Mouse (Mus musculus) CH12.LX (cell line): ENCODE data around the gene Agfg2. TPM values are rescaled to one million over a fixed set of nuclear protein-coding genes. Genes with fewer than 3 reads are reported as not detected.

ENCODE experiments used
- DNase-seq: peaks from one replicate; pipeline ENCODE4 v3.0.0-alpha.2; 2013; ENCODE audit errors: extremely low read depth
- H3K27ac ChIP-seq: 2 replicates; pipeline ENCODE4 v1.5.1; 2012; ENCODE audit warnings: low read depth, mild to moderate bottlenecking, control low read depth, moderate library complexity; ENCODE audit not compliant: insufficient read depth
- H3K27me3 ChIP-seq: replicated peaks from 2 replicates; pipeline ENCODE3; 2012; ENCODE audit warnings: inconsistent platforms
- H3K36me3 ChIP-seq, 2 experiments: replicated peaks in 1 of 2; 2 replicates each; pipeline versions ENCODE3 to v1.6.1; 2012; ENCODE audit warnings: inconsistent platforms in 1 of 2, low read length in 1 of 2, mild to moderate bottlenecking in 1 of 2, mixed read lengths in 1 of 2, moderate library complexity in 1 of 2; ENCODE audit not compliant: control insufficient read depth in 1 of 2, insufficient read depth in 1 of 2
- H3K4me1 ChIP-seq, 2 experiments: 2 replicates each; pipeline ENCODE4 v1.6.1; 2012; ENCODE audit warnings: inconsistent platforms in 1 of 2, moderate library complexity in 1 of 2; ENCODE audit not compliant: insufficient read depth in 2 of 2, control insufficient read depth in 1 of 2
- H3K4me2 ChIP-seq: 2 replicates; pipeline ENCODE4 v1.6.1; 2012; ENCODE audit warnings: low read depth, mild to moderate bottlenecking, control low read depth; ENCODE audit not compliant: poor library complexity, insufficient read depth, severe bottlenecking
- H3K4me3 ChIP-seq, 3 experiments: fragments of 150-350 bp in 1 of 3; sonication (generic) in 1 of 3; replicated peaks in 1 of 3; 2 replicates each; pipeline versions ENCODE3 to v1.5.1; 2011 to 2012; ENCODE audit warnings: low read depth in 2 of 3, low read length in 2 of 3, mild to moderate bottlenecking in 2 of 3, moderate library complexity in 2 of 3, control low read depth in 1 of 3, improper control_type of control experiment in 1 of 3, inconsistent platforms in 1 of 3, mixed read lengths in 1 of 3; ENCODE audit not compliant: poor library complexity in 1 of 3
- H3K79me2 ChIP-seq: replicated peaks from 2 replicates; pipeline ENCODE4 v1.6.1; 2012; ENCODE audit warnings: mild to moderate bottlenecking, moderate library complexity; ENCODE audit not compliant: control insufficient read depth, poor library complexity, insufficient read depth, severe bottlenecking; ENCODE audit errors: extremely low read depth
- H3K9ac ChIP-seq: 2 replicates; pipeline ENCODE4 v1.6.1; 2012; ENCODE audit warnings: low read depth, mild to moderate bottlenecking, control low read depth, moderate library complexity; ENCODE audit not compliant: insufficient read depth
- H3K9me3 ChIP-seq: replicated peaks from 2 replicates; pipeline ENCODE3; 2012; ENCODE audit warnings: low read length, inconsistent platforms, mixed read lengths
- BHLHE40 ChIP-seq: IDR thresholded peaks from 2 replicates; pipeline ENCODE4 v1.6.1; 2011; ENCODE audit warnings: mild to moderate bottlenecking, low read depth, low read length, improper control_type of control experiment
- CHD1 ChIP-seq: IDR thresholded peaks from 2 replicates; pipeline ENCODE4 v1.6.1; 2012; ENCODE audit warnings: low read depth, low read length, improper control_type of control experiment, inconsistent platforms
- CHD2 ChIP-seq: IDR thresholded peaks from 2 replicates; pipeline ENCODE4 v1.6.1; 2011; ENCODE audit warnings: low read length, improper control_type of control experiment
- CTCF ChIP-seq, 2 experiments: IDR thresholded peaks in 1 of 2; conservative IDR thresholded peaks in 1 of 2; 2 replicates each; pipeline ENCODE4 v1.5.1; 2011 to 2012; ENCODE audit warnings: low read depth in 2 of 2, low read length in 2 of 2, improper control_type of control experiment in 1 of 2, inconsistent platforms in 1 of 2, mild to moderate bottlenecking in 1 of 2, moderate library complexity in 1 of 2
- E2F4 ChIP-seq: IDR thresholded peaks from 2 replicates; pipeline ENCODE4 v1.6.1; 2011; ENCODE audit warnings: low read depth, low read length, improper control_type of control experiment; ENCODE audit not compliant: insufficient replicate concordance
- ELF1 ChIP-seq: IDR thresholded peaks from 2 replicates; pipeline ENCODE4 v1.6.1; 2014; ENCODE audit warnings: low read depth, mild to moderate bottlenecking, inconsistent platforms, low read length, improper control_type of control experiment
- EP300 ChIP-seq: IDR thresholded peaks from 2 replicates; pipeline ENCODE4 v1.6.1; 2011; ENCODE audit warnings: low read length, improper control_type of control experiment
- ETS1 ChIP-seq: conservative IDR thresholded peaks from 2 replicates; pipeline ENCODE4 v1.6.1; 2012; ENCODE audit warnings: low read depth, mild to moderate bottlenecking, inconsistent platforms, low read length, improper control_type of control experiment, moderate library complexity
- GABPA ChIP-seq: IDR thresholded peaks from 2 replicates; pipeline ENCODE4 v1.6.1; 2012; ENCODE audit warnings: low read depth, low read length, improper control_type of control experiment, inconsistent platforms; ENCODE audit not compliant: insufficient replicate concordance
- HCFC1 ChIP-seq: IDR thresholded peaks from 2 replicates; pipeline ENCODE4 v1.6.1; 2012; ENCODE audit warnings: low read depth, mild to moderate bottlenecking, inconsistent platforms, low read length, improper control_type of control experiment
- IRF4 ChIP-seq: IDR thresholded peaks from 2 replicates; pipeline ENCODE4 v1.6.1; 2014; ENCODE audit warnings: low read depth, mild to moderate bottlenecking, inconsistent platforms, low read length, improper control_type of control experiment
- JUN ChIP-seq: IDR thresholded peaks from 2 replicates; pipeline ENCODE4 v1.6.1; 2011; ENCODE audit warnings: low read depth, mild to moderate bottlenecking, low read length, improper control_type of control experiment, moderate library complexity; ENCODE audit not compliant: insufficient read depth
- JUND ChIP-seq: conservative IDR thresholded peaks from 2 replicates; pipeline ENCODE4 v1.6.1; 2011; ENCODE audit warnings: low read depth, low read length, improper control_type of control experiment
- KAT2A ChIP-seq: IDR thresholded peaks from 2 replicates; pipeline ENCODE4 v1.6.1; 2012; ENCODE audit warnings: low read length, improper control_type of control experiment, inconsistent platforms; ENCODE audit not compliant: insufficient replicate concordance
- MAFK ChIP-seq: IDR thresholded peaks from 2 replicates; pipeline ENCODE4 v1.6.1; 2011; ENCODE audit warnings: low read length, improper control_type of control experiment; ENCODE audit not compliant: insufficient replicate concordance
- MAX ChIP-seq: IDR thresholded peaks from 2 replicates; pipeline ENCODE4 v1.6.1; 2011; ENCODE audit warnings: low read length, improper control_type of control experiment
- MAZ ChIP-seq: IDR thresholded peaks from 2 replicates; pipeline ENCODE4 v1.6.1; 2012; ENCODE audit warnings: low read depth, mild to moderate bottlenecking, inconsistent platforms, low read length, improper control_type of control experiment, moderate library complexity
- MEF2A ChIP-seq: IDR thresholded peaks from 2 replicates; pipeline ENCODE4 v1.6.1; 2014; ENCODE audit warnings: low read depth, mild to moderate bottlenecking, inconsistent platforms, low read length, improper control_type of control experiment, borderline replicate concordance
- MXI1 ChIP-seq: IDR thresholded peaks from 2 replicates; pipeline ENCODE4 v1.6.1; 2011; ENCODE audit warnings: mild to moderate bottlenecking, low read depth, low read length, improper control_type of control experiment
- MYC ChIP-seq: IDR thresholded peaks from 2 replicates; pipeline ENCODE4 v1.6.1; 2011; ENCODE audit warnings: low read depth, mild to moderate bottlenecking, improper control_type of control experiment, low read length
- NELFE ChIP-seq: IDR thresholded peaks from 2 replicates; pipeline ENCODE4 v1.6.1; 2011; ENCODE audit warnings: low read depth, low read length, improper control_type of control experiment
- NRF1 ChIP-seq: IDR thresholded peaks from 2 replicates; pipeline ENCODE4 v1.6.1; 2014; ENCODE audit warnings: low read depth, mild to moderate bottlenecking, inconsistent platforms, low read length, improper control_type of control experiment, moderate library complexity
- PAX5 ChIP-seq: IDR thresholded peaks from 2 replicates; pipeline ENCODE4 v1.6.1; 2012; ENCODE audit warnings: low read length, inconsistent platforms, mixed read lengths
- POLR2A ChIP-seq: IDR thresholded peaks from 2 replicates; pipeline ENCODE4 v1.6.1; 2011; ENCODE audit warnings: low read depth, mild to moderate bottlenecking, improper control_type of control experiment, low read length
- POLR2AphosphoS2 ChIP-seq: IDR thresholded peaks from 2 replicates; pipeline ENCODE4 v1.6.1; 2011; ENCODE audit warnings: low read depth, low read length, improper control_type of control experiment
- RAD21 ChIP-seq: IDR thresholded peaks from 2 replicates; pipeline ENCODE4 v1.6.1; 2011; ENCODE audit warnings: low read depth, mild to moderate bottlenecking, low read length, improper control_type of control experiment, moderate library complexity
- RCOR1 ChIP-seq: conservative IDR thresholded peaks from 2 replicates; pipeline ENCODE4 v1.6.1; 2012; ENCODE audit warnings: low read depth, mild to moderate bottlenecking, inconsistent platforms, low read length, improper control_type of control experiment
- SIN3A ChIP-seq: IDR thresholded peaks from 2 replicates; pipeline ENCODE4 v1.6.1; 2012; ENCODE audit warnings: low read length, improper control_type of control experiment, inconsistent platforms
- SMC3 ChIP-seq: IDR thresholded peaks from 2 replicates; pipeline ENCODE4 v1.6.1; 2011; ENCODE audit warnings: low read depth, low read length, improper control_type of control experiment
- TBP ChIP-seq: conservative IDR thresholded peaks from 2 replicates; pipeline ENCODE4 v1.6.1; 2011; ENCODE audit warnings: low read depth, low read length, improper control_type of control experiment
- TCF12 ChIP-seq: IDR thresholded peaks from 2 replicates; pipeline ENCODE4 v1.6.1; 2014; ENCODE audit warnings: low read depth, mild to moderate bottlenecking, inconsistent platforms, low read length, improper control_type of control experiment
- UBTF ChIP-seq: IDR thresholded peaks from 2 replicates; pipeline ENCODE4 v1.6.1; 2012; ENCODE audit warnings: low read depth, mild to moderate bottlenecking, inconsistent platforms, low read length, improper control_type of control experiment, moderate library complexity
- USF1 ChIP-seq: IDR thresholded peaks from 2 replicates; pipeline ENCODE4 v1.6.1; 2014; ENCODE audit warnings: low read depth, mild to moderate bottlenecking, inconsistent platforms, low read length, improper control_type of control experiment
- USF2 ChIP-seq: conservative IDR thresholded peaks from 2 replicates; pipeline ENCODE4 v1.6.1; 2011; ENCODE audit warnings: low read depth, low read length, improper control_type of control experiment
- ZC3H11A ChIP-seq: IDR thresholded peaks from 2 replicates; pipeline ENCODE4 v1.6.1; 2012; ENCODE audit warnings: low read depth, mild to moderate bottlenecking, inconsistent platforms, low read length, improper control_type of control experiment
- ZKSCAN1 ChIP-seq: IDR thresholded peaks from 2 replicates; pipeline ENCODE4 v1.6.1; 2012; ENCODE audit warnings: low read depth, inconsistent platforms, low read length, improper control_type of control experiment, borderline replicate concordance
- ZMIZ1 ChIP-seq: IDR thresholded peaks from 2 replicates; pipeline ENCODE4 v1.6.1; 2012; ENCODE audit warnings: low read depth, mild to moderate bottlenecking, inconsistent platforms, low read length, improper control_type of control experiment
- ZNF384 ChIP-seq: IDR thresholded peaks from 2 replicates; pipeline ENCODE4 v1.6.1; 2012; ENCODE audit warnings: low read depth, low read length, improper control_type of control experiment, inconsistent platforms
- dilution Hi-C: fragments of 300-500 bp; cut with MboI; formaldehyde crosslinking; loops from 2 replicates; pipeline ENCODE4 v1.14.3; 2020; ENCODE audit warnings: low sequenced_read_pairs; ENCODE audit not compliant: extremely low pct_unique_long_range_greater_than_20kb, extremely low pct_ligation_motif_present
- in situ Hi-C: fragments of 300-500 bp; cut with MboI; formaldehyde crosslinking; loops from 3 replicates; pipeline ENCODE4 v1.14.3; 2019; ENCODE audit warnings: low sequenced_read_pairs, low pct_ligation_motif_present, low pct_unique_long_range_greater_than_20kb, mixed read lengths
- polyA plus RNA-seq: library from polyadenylated mRNA; unstranded; fragments of >175 nt; gene quantifications from 2 replicates; pipeline ENCODE4 v1.2.1, GENCODE M21; 2012; ENCODE audit warnings: low read depth; ENCODE audit not compliant: insufficient read length
- total RNA-seq, 2 experiments: library from RNA; depleted of rRNA; stranded (reverse); fragments of 300-350 nt in 1 of 2; fragments of >200 nt in 1 of 2; gene quantifications; 2 replicates each; pipeline ENCODE4 v1.2.3; 2012 to 2014

Agfg2 gene
- total and polyA plus RNA-seq, 3 experiments: 8.7 to 16.7 (median 13.4) TPM

- dilution Hi-C loops (no loop called here), in situ Hi-C loops (no loop called here)
- H3K4me3 ChIP-seq: peak within 1 kb of the TSS; percentile 60 to 92 (median 74)
- TF ChIP-seq SMC3 (no peak), ELF1 (peak; percentile 95), TCF12 (peak; percentile 73; the same call in 1 of the 2 replicates), ZC3H11A (no peak), MAX (no peak; the same call in 1 of the 2 replicates), E2F4 (peak; percentile 84; the same call in 1 of the 2 replicates), JUN (no peak), MAZ (0 out of 2 replicates have a peak, but pooled peaks have one; percentile 52), RCOR1 (peak; percentile 76), CTCF (conservative IDR thresholded peaks at IDR 0.05 in 1 of 2, IDR thresholded peaks at IDR 0.05 in 1 of 2; ENCODE audit: low read depth in 2 of 2, low read length in 2 of 2) (no peak), POLR2AphosphoS2 (peak; percentile 93), RAD21 (no peak), JUND (no peak), KAT2A (peak; percentile 89), TBP (peak; percentile 82), BHLHE40 (no peak), USF1 (no peak; the same call in 1 of the 2 replicates), PAX5 (no peak), ETS1 (no peak), MAFK (peak; percentile 39; the same call in 1 of the 2 replicates), NRF1 (peak; percentile 60), IRF4 (peak; percentile 40; the same call in 1 of the 2 replicates), MXI1 (peak; percentile 54), NELFE (peak; percentile 91), CHD1 (no peak; the same call in 1 of the 2 replicates), UBTF (no peak), GABPA (peak; percentile 11; the same call in 1 of the 2 replicates), HCFC1 (peak; percentile 90), MEF2A (peak; percentile 12; the same call in 1 of the 2 replicates), ZKSCAN1 (no peak), ZMIZ1 (peak; percentile 89), SIN3A (peak; percentile 93; the same call in 1 of the 2 replicates), POLR2A (peak; percentile 83), ZNF384 (peak; percentile 46; the same call in 1 of the 2 replicates), MYC (no peak; the same call in 1 of the 2 replicates), CHD2 (peak; percentile 96), USF2 (no peak), EP300 (no peak)
- peak within 1 kb of the TSS; percentile 94 for H3K9ac ChIP-seq
- peak within 1 kb of the TSS; percentile 86 for H3K4me2 ChIP-seq
- peaks cover 13 to 41% of the 10 kb centered on the region in 2 experiments for H3K4me1 ChIP-seq
- peaks cover 12 to 31% of the 10 kb centered on the region in 2 experiments for H3K36me3 ChIP-seq
- no peaks in the 10 kb centered on the region for H3K27me3 ChIP-seq
- H3K79me2 ChIP-seq: peaks cover 6% of the 10 kb centered on the region; the same call in 1 of the 2 replicates
- H3K27ac ChIP-seq: peak within 1 kb of the TSS; percentile 77
- peak; percentile 99 for DNase-seq
- no peaks in the 10 kb centered on the region for H3K9me3 ChIP-seq
These were observed 83.7 kb downstream of the Agfg2 start, which contains the start of gene Mospd3 for GRCm38 (mm10) chr5:137600619-137601364. Mospd3 (minus strand) TSS chr5:137601058.
